Mouse (Mus musculus): ENCODE data around the gene Mark1.

DNA sequence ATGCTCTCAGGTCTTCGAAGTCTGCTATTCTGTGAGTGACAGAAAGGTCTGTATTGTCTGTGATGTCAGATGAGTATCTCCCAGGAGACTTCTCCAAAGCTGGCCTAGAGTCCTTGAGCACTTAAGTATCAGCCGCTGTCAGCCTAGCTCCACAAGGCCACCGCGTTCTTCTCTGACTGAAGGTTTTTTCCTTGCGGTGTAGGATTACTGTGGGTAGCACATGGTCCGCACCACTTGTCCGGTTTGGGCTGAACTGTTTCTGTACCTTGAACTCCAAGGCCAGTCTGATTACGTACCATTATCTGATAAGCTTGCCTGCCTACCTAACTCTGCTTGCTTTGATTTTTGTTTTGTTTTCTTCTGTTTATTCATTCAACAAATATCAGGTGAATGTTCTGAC is 47.1 kb upstream of the Mark1 start:
- no peak for TF ChIP-seq CTCF (IDR thresholded peaks at IDR 0.05; ENCODE audit: insufficient read depth, low read depth, low read length)
- TF ChIP-seq POLR2A (IDR thresholded peaks at IDR 0.05; ENCODE audit: insufficient read depth, low read depth, low read length): no peak

Data from olfactory bulb, adult 2 months (tissue).